Mouse (Mus musculus) midbrain, embryonic 15.5 days (tissue): ENCODE results near the gene Jmjd6. TPM values are rescaled to one million over a fixed set of nuclear protein-coding genes. Genes with fewer than 3 reads are reported as not detected.
"Not testable (repeated sequence)": the region's sequence is repeated elsewhere in the genome, so short reads cannot be mapped to it uniquely, and the experiment has no call there.

Experiments used
- ATAC-seq: fragments of 200-750 bp; cut with Nextera tagmentation; replicated peaks from 2 replicates; pipeline ENCODE4 v1.8.0; 2017; ENCODE audit warnings: moderate TSS enrichment
- H3K27ac ChIP-seq: fragments of 300-500 bp; sonication (generic); 2 replicates; pipeline ENCODE4 v1.5.1; 2015; ENCODE audit warnings: mild to moderate bottlenecking, inconsistent platforms
- H3K27me3 ChIP-seq: fragments of 300-500 bp; sonication (generic); replicated peaks from 2 replicates; pipeline ENCODE4 v1.6.1; 2015; ENCODE audit warnings: inconsistent platforms
- H3K36me3 ChIP-seq: fragments of 300-500 bp; sonication (generic); replicated peaks from 2 replicates; pipeline ENCODE4 v1.6.1; 2015; ENCODE audit warnings: inconsistent platforms
- H3K4me1 ChIP-seq: fragments of 300-500 bp; sonication (generic); 2 replicates; pipeline ENCODE4 v1.6.1; 2015; ENCODE audit warnings: inconsistent platforms
- H3K4me2 ChIP-seq: fragments of 300-500 bp; sonication (generic); 2 replicates; pipeline ENCODE4 v1.6.1; 2015; ENCODE audit warnings: inconsistent platforms, mild to moderate bottlenecking, moderate library complexity
- H3K4me3 ChIP-seq: fragments of 300-500 bp; sonication (generic); 2 replicates; pipeline ENCODE4 v1.5.1; 2015; ENCODE audit warnings: mild to moderate bottlenecking, inconsistent platforms
- H3K9ac ChIP-seq: fragments of 300-500 bp; sonication (generic); 2 replicates; pipeline ENCODE4 v1.6.1; 2015; ENCODE audit warnings: mild to moderate bottlenecking, inconsistent platforms
- H3K9me3 ChIP-seq: fragments of 300-500 bp; sonication (generic); 2 replicates; pipeline ENCODE4 v1.6.1; 2016; ENCODE audit warnings: inconsistent platforms
- WGBS: fragments of 180-500 bp; shearing (Covaris S2); methylation state at CpG from one replicate; pipeline ENCODE4 v1.1.7; 2015; ENCODE audit warnings: mixed read lengths; 5-methylcytosine and 5-hydroxymethylcytosine counted together
- polyA plus RNA-seq: library from polyadenylated mRNA; unstranded; fragments of >200 nt; fragmentation: Nextera tagmentation; extraction: Ambion mirVana; gene quantifications from 2 replicates; pipeline ENCODE4 v1.2.1, GENCODE M21; 2015

The Jmjd6 gene
- polyA plus RNA-seq, 1 experiment from 2014 or later, result 75.1 TPM

DNA sequence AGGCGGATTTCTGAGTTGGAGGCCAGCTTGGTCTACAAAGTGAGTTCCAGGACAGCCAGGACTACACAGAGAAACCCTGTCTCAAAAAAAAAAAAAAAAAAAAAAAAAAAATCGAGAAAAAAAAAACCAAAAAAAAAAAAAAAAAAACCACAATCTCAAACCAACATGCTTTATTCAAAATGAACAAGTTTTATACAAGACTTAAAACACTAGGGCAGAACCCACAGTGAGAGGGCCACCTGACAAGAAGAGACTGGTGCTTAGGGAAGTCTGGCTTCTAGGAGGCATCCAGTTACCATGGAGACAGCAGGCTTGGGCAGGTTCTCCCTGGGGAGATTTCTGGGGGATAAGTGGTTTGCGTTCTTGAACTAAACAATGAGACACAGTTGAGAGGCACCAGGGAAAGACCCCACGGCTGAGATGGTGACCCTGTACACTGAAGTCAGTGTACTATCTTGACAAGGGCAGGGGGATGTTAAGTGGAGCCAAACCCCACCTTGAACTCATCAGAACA, 11.0 kb downstream of the Jmjd6 start:
- no peak overlapping the region for H3K9ac ChIP-seq
- H3K4me3 ChIP-seq, result no peak overlapping the region
- no peak for ATAC-seq
- H3K4me2 ChIP-seq, result no peak overlapping the region
- H3K4me1 ChIP-seq, result peaks cover 15% of the 10 kb centered on the region
- H3K36me3 ChIP-seq, result peaks cover 29% of the 10 kb centered on the region
- 24% methylated on average over 4 of the region's 4 CpGs for WGBS
- H3K27ac ChIP-seq, result peak overlapping the region; percentile 10; the same call in 1 of the 2 replicates
- H3K9me3 ChIP-seq, result no peaks in the 10 kb centered on the region
- H3K27me3 ChIP-seq, result no peaks in the 10 kb centered on the region

DNA sequence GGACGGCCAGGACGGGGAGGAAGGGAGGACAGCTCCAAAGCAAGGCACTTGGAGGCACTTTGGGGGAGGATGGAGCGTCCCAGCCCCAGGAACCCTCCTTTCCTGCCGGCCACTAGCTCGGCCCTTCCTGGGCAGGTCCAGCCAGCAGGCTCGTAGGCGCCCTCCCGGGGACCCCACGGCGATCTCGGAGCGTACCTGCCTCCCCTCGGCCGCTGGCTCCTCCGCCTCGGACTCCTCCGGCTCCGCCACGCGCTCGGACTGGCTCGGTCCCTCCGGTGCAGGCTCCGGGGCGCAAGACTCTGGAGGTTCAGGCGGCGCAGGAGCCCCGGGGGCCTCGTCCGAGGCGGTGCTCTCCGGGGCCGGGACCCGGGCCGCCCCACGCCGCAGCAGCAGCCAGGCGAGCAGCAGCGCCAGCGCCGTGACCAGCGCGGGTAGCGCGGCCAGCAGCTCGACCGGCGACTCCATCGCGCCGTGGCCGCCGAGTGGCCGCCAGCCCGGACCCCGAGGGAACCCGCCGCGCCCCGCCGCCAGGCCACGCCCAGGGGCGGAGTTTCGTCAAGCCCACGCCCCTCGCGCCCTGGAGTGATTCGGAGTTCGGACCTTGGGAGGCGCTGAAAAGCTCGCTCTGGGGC, 15.6 kb downstream of the Jmjd6 start, which contains the start of gene Mxra7:
Gene Mxra7, minus strand, starts transcription at position 513 of the 632 bp plus-strand sequence.
- Histone ChIP-seq H3K27me3 (no peaks in the 10 kb centered on the region), H3K9ac (peak within 1 kb of the TSS; percentile 68), H3K4me3 (peak within 1 kb of the TSS; percentile 47), H3K27ac (peak within 1 kb of the TSS; percentile 31; the same call in 1 of the 2 replicates), H3K4me1 (peaks cover 32% of the 10 kb centered on the region), H3K4me2 (peak within 1 kb of the TSS; percentile 86), H3K9me3 (no peaks in the 10 kb centered on the region), H3K36me3 (no peaks in the 10 kb centered on the region)
- under 1% methylated on average over 69 of the region's 71 CpGs for WGBS
- peak; percentile 37; the same call in 1 of the 2 replicates for ATAC-seq

DNA sequence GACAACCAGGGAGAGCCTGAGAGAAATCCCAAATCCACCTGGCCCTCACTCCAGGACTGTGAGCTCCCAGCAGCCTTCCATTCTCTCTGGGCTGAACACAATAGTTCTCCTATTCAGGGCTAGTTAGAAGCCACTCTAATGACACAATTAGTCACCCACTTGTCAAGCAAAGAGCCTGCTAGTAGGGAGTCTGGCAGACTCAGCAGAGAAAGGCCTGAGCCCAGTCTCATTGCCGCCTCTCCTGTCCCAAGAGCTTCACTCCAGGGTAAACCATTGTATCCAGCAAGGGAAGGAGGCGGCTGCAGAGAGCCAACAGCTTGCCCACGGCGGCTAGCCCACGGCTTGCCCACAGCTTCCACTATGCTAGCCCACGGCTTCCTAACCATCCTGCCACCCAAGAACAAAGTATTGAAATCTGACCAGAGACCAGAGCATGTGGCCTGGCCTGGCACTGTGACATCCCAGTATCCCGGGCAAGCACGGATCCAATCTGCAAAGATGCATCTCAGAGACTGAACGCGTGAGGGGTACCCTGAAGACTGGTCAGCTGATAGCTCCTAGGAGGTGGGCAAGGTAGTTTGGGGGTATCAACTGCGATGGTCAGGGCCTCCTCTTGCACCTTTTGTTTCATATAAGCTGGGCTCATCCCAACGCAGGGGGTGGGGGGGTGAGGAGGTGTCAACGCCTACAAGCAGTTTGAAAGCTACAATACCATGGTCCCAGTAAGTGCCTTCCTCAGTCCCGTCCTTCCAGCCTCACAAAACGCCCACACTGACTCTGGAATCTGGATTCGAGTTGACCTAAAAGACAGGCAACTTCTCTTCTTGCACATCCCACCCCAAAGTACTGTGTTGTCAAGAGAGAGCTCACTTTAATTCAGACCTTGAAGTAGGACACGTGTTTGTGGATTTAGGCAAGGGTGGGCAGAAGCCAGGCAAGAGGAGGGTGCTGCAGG, 16.4 kb downstream of the Jmjd6 start:
- ATAC-seq, result no peak
- peak overlapping the region; percentile 31; the same call in 1 of the 2 replicates for H3K27ac ChIP-seq
- H3K4me3 ChIP-seq, result peak overlapping the region; percentile 47
- no peaks in the 10 kb centered on the region for H3K9me3 ChIP-seq
- 13% methylated on average over 17 of the region's 17 CpGs for WGBS
- H3K4me1 ChIP-seq, result peaks cover 34% of the 10 kb centered on the region
- H3K27me3 ChIP-seq, result no peaks in the 10 kb centered on the region
- no peaks in the 10 kb centered on the region for H3K36me3 ChIP-seq
- H3K4me2 ChIP-seq, result peak overlapping the region; percentile 86
- H3K9ac ChIP-seq, result peak overlapping the region; percentile 68

DNA sequence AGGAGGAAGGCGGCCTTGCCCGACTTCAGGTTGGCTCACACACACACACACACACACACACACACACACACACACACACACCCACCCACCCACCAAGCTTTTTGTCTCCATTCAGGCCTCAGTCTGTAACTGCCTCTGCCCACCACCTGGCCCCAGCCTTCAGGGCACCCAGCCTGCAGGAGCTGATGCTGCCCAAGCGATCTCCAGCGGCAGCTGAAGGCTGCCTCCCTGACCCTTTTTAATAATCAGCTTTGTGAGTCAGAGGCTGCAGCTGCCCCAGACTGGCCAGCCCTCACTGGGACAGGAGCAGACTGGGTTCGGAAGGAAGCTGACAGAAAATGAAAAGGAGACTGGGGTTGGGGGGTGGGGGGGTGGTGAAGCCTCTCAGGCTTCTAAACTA, 18.0 kb downstream of the Jmjd6 start:
- H3K27me3 ChIP-seq, result no peaks in the 10 kb centered on the region
- H3K27ac ChIP-seq, result peak overlapping the region; percentile 31; the same call in 1 of the 2 replicates
- H3K4me1 ChIP-seq, result peaks cover 34% of the 10 kb centered on the region
- 29% methylated on average over 5 of the region's 5 CpGs for WGBS
- H3K36me3 ChIP-seq, result no peaks in the 10 kb centered on the region
- no peak overlapping the region for H3K9ac ChIP-seq
- H3K4me3 ChIP-seq, result no peak overlapping the region
- H3K4me2 ChIP-seq, result peak overlapping the region; percentile 5; the same call in 1 of the 2 replicates
- H3K9me3 ChIP-seq, result no peaks in the 10 kb centered on the region
- no peak for ATAC-seq

DNA sequence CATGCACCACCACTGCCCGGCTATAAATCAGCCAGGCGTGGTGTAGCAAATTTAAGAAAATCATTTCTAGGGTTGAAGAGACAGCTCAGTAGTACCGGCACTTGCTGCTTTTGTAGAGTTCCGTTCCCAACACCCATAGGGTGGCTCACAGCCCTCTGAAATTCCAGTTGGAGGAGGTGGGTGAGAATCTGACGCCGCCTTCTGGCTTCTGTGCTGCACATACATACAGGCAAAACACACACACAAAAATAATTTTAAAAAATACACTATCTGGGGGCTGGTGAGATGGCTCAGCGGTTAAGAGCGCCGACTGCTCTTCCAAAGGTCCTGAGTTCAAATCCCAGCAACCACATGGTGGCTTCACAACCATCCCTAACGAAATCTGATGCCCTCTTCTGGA, 19.4 kb downstream of the Jmjd6 start:
- not testable (repeated sequence) for H3K27ac ChIP-seq, H3K9ac ChIP-seq, H3K27me3 ChIP-seq, ATAC-seq, H3K9me3 ChIP-seq, H3K36me3 ChIP-seq, H3K4me3 ChIP-seq, H3K4me2 ChIP-seq
- WGBS, result 95% methylated on average over 10 of the region's 10 CpGs
- peaks cover 34% of the 10 kb centered on the region for H3K4me1 ChIP-seq

DNA sequence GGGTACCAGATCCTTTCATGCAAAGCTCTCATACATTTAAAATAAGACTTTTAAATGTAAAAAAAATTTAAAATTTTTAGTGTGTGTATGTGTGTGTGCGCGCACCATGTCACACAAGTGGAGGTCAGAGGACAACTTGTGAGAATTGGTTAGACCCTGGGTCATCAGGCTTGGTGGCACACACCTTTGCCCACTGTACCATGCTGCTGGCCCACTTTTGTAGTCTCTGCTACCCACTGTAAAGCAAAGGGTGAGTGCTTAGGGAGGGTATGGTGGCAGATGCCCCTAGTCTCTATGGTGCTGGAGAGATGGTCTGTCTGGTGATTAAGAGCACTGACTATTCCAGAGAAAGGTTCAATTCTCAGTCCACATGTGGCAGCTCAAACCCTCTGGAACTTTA, 20.0 kb downstream of the Jmjd6 start:
- H3K36me3 ChIP-seq, result no peaks in the 10 kb centered on the region
- no peaks in the 10 kb centered on the region for H3K9me3 ChIP-seq
- 95% methylated on average over 2 of the region's 2 CpGs for WGBS
- H3K4me1 ChIP-seq, result peaks cover 31% of the 10 kb centered on the region
- H3K4me2 ChIP-seq, result no peak overlapping the region
- no peaks in the 10 kb centered on the region for H3K27me3 ChIP-seq
- H3K27ac ChIP-seq, result no peak overlapping the region
- no peak overlapping the region for H3K4me3 ChIP-seq
- no peak overlapping the region for H3K9ac ChIP-seq
- ATAC-seq, result no peak

- Histone ChIP-seq H3K4me1 (peaks cover 27% of the 10 kb centered on the region), H3K27me3 (no peaks in the 10 kb centered on the region), H3K9me3 (no peaks in the 10 kb centered on the region), H3K27ac (no peak overlapping the region), H3K36me3 (no peaks in the 10 kb centered on the region), H3K9ac (no peak overlapping the region), H3K4me2 (no peak overlapping the region), H3K4me3 (no peak overlapping the region)
- no peak for ATAC-seq
- 88% methylated on average over 10 of the region's 10 CpGs for WGBS
These were observed 20.6 kb downstream of the Jmjd6 start for GRCm38 (mm10) chr11:116822626-116823025.

- no peak for ATAC-seq
- Histone ChIP-seq H3K4me2 (no peak overlapping the region), H3K9ac (no peak overlapping the region), H3K36me3 (no peaks in the 10 kb centered on the region), H3K9me3 (no peaks in the 10 kb centered on the region), H3K27ac (no peak overlapping the region), H3K4me1 (peaks cover 23% of the 10 kb centered on the region), H3K4me3 (no peak overlapping the region), H3K27me3 (no peaks in the 10 kb centered on the region)
- WGBS, result 53% methylated on average over 10 of the region's 10 CpGs
These were observed 21.0 kb downstream of the Jmjd6 start for GRCm38 (mm10) chr11:116822215-116822614.

- H3K36me3 ChIP-seq, result no peaks in the 10 kb centered on the region
- no peak overlapping the region for H3K4me2 ChIP-seq
- ATAC-seq, result no peak
- peaks cover 14% of the 10 kb centered on the region for H3K4me1 ChIP-seq
- H3K9me3 ChIP-seq, result no peaks in the 10 kb centered on the region
- H3K27ac ChIP-seq, result no peak overlapping the region
- 47% methylated on average over 13 of the region's 13 CpGs for WGBS
- H3K9ac ChIP-seq, result no peak overlapping the region
- H3K27me3 ChIP-seq, result no peaks in the 10 kb centered on the region
- no peak overlapping the region for H3K4me3 ChIP-seq
These were observed 21.9 kb downstream of the Jmjd6 start for GRCm38 (mm10) chr11:116821057-116821940.

DNA sequence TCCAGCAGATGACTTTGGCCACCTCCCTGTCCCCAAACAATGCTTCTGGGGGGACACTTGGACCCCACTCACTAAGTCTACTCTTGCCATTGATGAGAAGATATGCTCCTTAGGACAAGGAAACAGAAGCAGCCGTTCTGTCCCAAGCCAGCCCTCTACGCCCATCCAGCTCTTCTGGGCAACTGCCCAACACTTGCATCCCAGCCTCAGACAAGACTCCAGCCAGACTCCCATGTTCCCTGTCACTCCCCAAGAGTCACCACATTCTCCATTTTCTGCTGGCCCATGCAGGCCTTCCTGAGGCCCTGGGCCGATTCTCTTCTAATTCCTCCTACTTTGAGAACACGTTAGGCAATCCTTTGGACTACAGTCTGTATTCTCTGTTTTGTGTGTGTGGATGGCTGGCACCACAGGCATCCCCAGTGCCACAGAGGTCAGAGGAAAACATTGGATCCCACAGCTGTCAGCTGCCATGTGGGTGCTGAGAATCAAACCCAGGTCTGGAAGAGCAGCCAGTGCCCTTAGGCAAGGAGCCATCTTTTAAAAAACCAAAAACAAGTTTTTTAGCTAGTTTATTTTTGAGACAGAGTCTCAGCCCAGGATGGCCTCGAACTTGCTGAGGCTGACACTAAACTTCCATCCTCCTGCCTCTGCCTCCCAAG, 23.2 kb downstream of the Jmjd6 start:
- Histone ChIP-seq H3K27me3 (no peaks in the 10 kb centered on the region), H3K27ac (no peak overlapping the region), H3K9ac (no peak overlapping the region), H3K9me3 (no peaks in the 10 kb centered on the region), H3K4me2 (no peak overlapping the region), H3K4me3 (no peak overlapping the region), H3K4me1 (peaks cover 9% of the 10 kb centered on the region), H3K36me3 (no peaks in the 10 kb centered on the region)
- no peak for ATAC-seq
- WGBS, result 83% methylated on average over 5 of the region's 5 CpGs

DNA sequence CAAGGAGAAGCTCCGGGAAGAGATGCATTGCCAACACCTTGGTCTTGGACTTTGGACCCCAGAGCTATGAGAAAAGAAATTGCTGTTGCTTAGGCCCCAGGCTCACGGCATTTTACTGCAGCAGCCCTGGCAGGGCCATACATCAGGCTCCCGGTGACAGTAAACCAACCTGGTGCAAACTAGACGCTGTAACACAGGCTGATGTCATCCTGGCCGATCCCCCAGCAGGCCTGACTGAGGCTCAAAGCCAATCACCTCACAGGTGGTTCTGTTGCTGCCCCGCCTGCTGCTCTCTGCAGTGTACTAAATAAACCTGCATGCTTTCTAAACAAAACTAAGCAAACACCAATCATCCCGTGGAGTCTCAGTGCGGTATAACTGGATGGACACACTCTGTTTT, 24.5 kb downstream of the Jmjd6 start:
- H3K27ac ChIP-seq, result no peak overlapping the region

More for the DNA sequence above, 24.5 kb downstream of the Jmjd6 start:
- H3K4me1 ChIP-seq, result peaks cover 23% of the 10 kb centered on the region
- H3K9ac ChIP-seq, result no peak overlapping the region
- no peaks in the 10 kb centered on the region for H3K36me3 ChIP-seq
- ATAC-seq, result no peak
- no peaks in the 10 kb centered on the region for H3K27me3 ChIP-seq
- no peaks in the 10 kb centered on the region for H3K9me3 ChIP-seq
- H3K4me2 ChIP-seq, result no peak overlapping the region
- no peak overlapping the region for H3K4me3 ChIP-seq
- WGBS, result 78% methylated on average over 8 of the region's 8 CpGs
